Mouse (Mus musculus): ENCODE data around the gene Hoxa6. TPM values are rescaled to one million over a fixed set of nuclear protein-coding genes. Genes with fewer than 3 reads are reported as not detected.
A peak's percentile ranks its signal among the peaks of the same experiment; 100 is the strongest.

The Hoxa6 gene
- total RNA-seq, 1 experiment from 2014 or later = 3.7 TPM

- DNase-seq = no peak
Measured at GRCm38 (mm10) chr6:52241001-52241621, 32.6 kb upstream of the Hoxa6 start.

- peak; percentile 90 for DNase-seq
Measured at GRCm38 (mm10) chr6:52240389-52241000, 32.0 kb upstream of the Hoxa6 start, which contains the start of gene Hoxa10. Gene Hoxa10, minus strand, starts transcription at chr6:52240854.

GRCm38 (mm10) chr6:52239625-52240388, 31.3 kb upstream of the Hoxa6 start:
- DNase-seq = no peak

- DNase-seq = no peak
Measured at GRCm38 (mm10) chr6:52238976-52239375, 30.5 kb upstream of the Hoxa6 start.

- no peak for DNase-seq
Measured at GRCm38 (mm10) chr6:52238155-52238545, 29.6 kb upstream of the Hoxa6 start.

- DNase-seq = no peak
Measured at GRCm38 (mm10) chr6:52237346-52238154, 29.0 kb upstream of the Hoxa6 start.

GRCm38 (mm10) chr6:52236806-52237205, 28.3 kb upstream of the Hoxa6 start:
- no peak for DNase-seq

- no peak for DNase-seq
Measured at GRCm38 (mm10) chr6:52235866-52236265, 27.3 kb upstream of the Hoxa6 start.

GRCm38 (mm10) chr6:52235267-52235666, 26.7 kb upstream of the Hoxa6 start:
- no peak for DNase-seq

GRCm38 (mm10) chr6:52234428-52235140, 26.1 kb upstream of the Hoxa6 start:
- DNase-seq = no peak

- DNase-seq = no peak
Measured at GRCm38 (mm10) chr6:52233546-52234427, 25.3 kb upstream of the Hoxa6 start.

- no peak for DNase-seq
Measured at GRCm38 (mm10) chr6:52232984-52233545, 24.5 kb upstream of the Hoxa6 start.

- DNase-seq = no peak
Measured at GRCm38 (mm10) chr6:52232568-52232965, 24.0 kb upstream of the Hoxa6 start.

GRCm38 (mm10) chr6:52231885-52232567, 23.5 kb upstream of the Hoxa6 start:
- DNase-seq = no peak

- DNase-seq = no peak
Measured at GRCm38 (mm10) chr6:52230516-52231165, 22.1 kb upstream of the Hoxa6 start, which contains the start of gene Hoxa9. Gene Hoxa9, minus strand, starts transcription at chr6:52231089.

- no peak for DNase-seq
Measured at GRCm38 (mm10) chr6:52229558-52230416, 21.3 kb upstream of the Hoxa6 start.

GRCm38 (mm10) chr6:52228475-52229465, 20.2 kb upstream of the Hoxa6 start:
- no peak for DNase-seq

Data from adrenal gland, postnatal 14 days (tissue).